ENCODE assay signal across 23 mouse cellular contexts in genomic region chr11:69472687-69473086, GRCm38 (mm10). TPM values are rescaled to one million over a fixed set of nuclear protein-coding genes. Genes with fewer than 3 reads are reported as not detected.
DNase-seq lines count a peak whose midpoint lies in the region; ATAC-seq and TF ChIP-seq lines count a peak whose summit lies in the region.
"Had no signal": no experiment of that assay in that cellular context is flagged by ENCODE, and none has a peak within 500 bp of the region (broad histone marks: within the 10 kb centered on the region; RNA-seq: fewer than 3 reads in every experiment).

No protein-coding gene starts in this region.

- no peak for TF ChIP-seq POLR2A in MEL (IDR thresholded peaks at IDR 0.05; ENCODE audit: control insufficient read depth in 1 of 2, insufficient read depth in 1 of 2, low read depth in 1 of 2, low read length in 2 of 2, poor library complexity in 1 of 2)

- TF ChIP-seq CTCF in MEL (IDR thresholded peaks at IDR 0.05 in 2 of 3, conservative IDR thresholded peaks at IDR 0.05 in 1 of 3; ENCODE audit: control insufficient read depth in 1 of 3, insufficient read depth in 1 of 3, low read depth in 2 of 3, low read length in 3 of 3, poor library complexity in 1 of 3, severe bottlenecking in 1 of 3), result 0 out of 6 replicates have a peak, but pooled peaks of 1 of the 3 experiments have one; percentile 11

- WGBS in hindbrain, embryonic 16.5 days, result 87% methylated on average over 5 of the region's 5 CpGs
- WGBS in liver, embryonic 12.5 days (ENCODE audit: insufficient replicate concordance), result 45% methylated on average over 5 of the region's 5 CpGs

- TF ChIP-seq RAD21 in MEL (IDR thresholded peaks at IDR 0.05; ENCODE audit: low read depth, low read length), result no peak

- H3K4me3 ChIP-seq in MEL (ENCODE audit: control insufficient read depth in 1 of 2, insufficient read depth in 1 of 2, low read depth in 2 of 2, low read length in 2 of 2), result no peak overlapping the region
- no peak overlapping the region for H3K4me3 ChIP-seq in hindbrain, embryonic 16.5 days (ENCODE audit: low read length)
- no peak overlapping the region for H3K4me3 ChIP-seq in liver, embryonic 12.5 days
- H3K4me3 ChIP-seq: embryonic facial prominence, embryonic 13.5 days; hindbrain, embryonic 10.5 days; left cerebral cortex, adult 2 months had no signal

- DNase-seq in CD4-positive helper T cell, adult 2 months (ENCODE audit: low read depth, low spot score), result peak; percentile 31
- DNase-seq in MEL (ENCODE audit: low read depth, low spot score), result peak; percentile 95
- DNase-seq in naive thymus-derived CD4-positive, alpha-beta T cell, adult 2 months (ENCODE audit: low read depth), result peak; percentile 39
- no peak for DNase-seq in natural killer cell, adult 2 months (ENCODE audit: low spot score in 2 of 2)
- DNase-seq in kidney, postnatal 14 days, result no peak
- DNase-seq: adrenal gland, adult 8-10 months; cerebellum, adult 11 months; cerebellum, postnatal 14 days; gastrocnemius, postnatal 14 days; kidney, adult 18-20 months; lung, embryonic 14.5 days; midbrain, embryonic 14.5 days; right cerebral cortex, adult 18-20 months; thymus, postnatal 4 days had no signal

- H3K4me1 ChIP-seq in MEL (ENCODE audit: control insufficient read depth in 1 of 2, insufficient read depth in 2 of 2, low read length in 2 of 2), result peaks cover 2 to 31% of the 10 kb centered on the region in 2 experiments; a peak in 3 of 4 replicates
- no peaks in the 10 kb centered on the region for H3K4me1 ChIP-seq in hindbrain, embryonic 16.5 days (ENCODE audit: control insufficient read depth, insufficient read depth, low read depth, low read length)
- H3K4me1 ChIP-seq in liver, embryonic 12.5 days, result peaks cover 11% of the 10 kb centered on the region

- H3K27ac ChIP-seq in MEL (ENCODE audit: control insufficient read depth, low read depth, low read length), result peak overlapping the region; percentile 40; the same call in 1 of the 2 replicates
- H3K27ac ChIP-seq in hindbrain, embryonic 16.5 days (ENCODE audit: low read depth, low read length), result no peak overlapping the region
- H3K27ac ChIP-seq in liver, embryonic 12.5 days, result no peak overlapping the region
- H3K27ac ChIP-seq: embryonic facial prominence, embryonic 13.5 days; hindbrain, embryonic 10.5 days; kidney, postnatal 0 days; left cerebral cortex, adult 2 months had no signal

- H3K9ac ChIP-seq in MEL (ENCODE audit: control insufficient read depth, low read depth, low read length, poor library complexity, severe bottlenecking), result peak overlapping the region; percentile 31
- no peak overlapping the region for H3K9ac ChIP-seq in hindbrain, embryonic 16.5 days (ENCODE audit: low read depth, low read length)
- no peak overlapping the region for H3K9ac ChIP-seq in liver, embryonic 12.5 days
- H3K9ac ChIP-seq: embryonic facial prominence, embryonic 13.5 days; lung, embryonic 14.5 days had no signal

- peaks cover 0 to 15% of the 10 kb centered on the region in 2 experiments; a peak in 2 of 4 replicates for H3K36me3 ChIP-seq in MEL (ENCODE audit: control insufficient read depth in 1 of 2, insufficient read depth in 2 of 2, low read length in 2 of 2)
- H3K36me3 ChIP-seq in hindbrain, embryonic 16.5 days (ENCODE audit: control insufficient read depth, insufficient read depth, low read length), result no peaks in the 10 kb centered on the region
- H3K36me3 ChIP-seq in liver, embryonic 12.5 days, result no peaks in the 10 kb centered on the region
- H3K36me3 ChIP-seq: embryonic facial prominence, embryonic 13.5 days; hindbrain, embryonic 10.5 days had no signal

- TF ChIP-seq EP300 in MEL (IDR thresholded peaks at IDR 0.05; ENCODE audit: low read depth in 1 of 2, low read length in 2 of 2), result peak; percentile 37 to 58; a peak in 3 of 4 replicates

- H3K4me2 ChIP-seq in hindbrain, embryonic 16.5 days (ENCODE audit: low read length), result no peak overlapping the region
- no peak overlapping the region for H3K4me2 ChIP-seq in liver, embryonic 12.5 days
- H3K4me2 ChIP-seq: embryonic facial prominence, embryonic 13.5 days; liver, embryonic 11.5 days; lung, embryonic 14.5 days had no signal

- H3K79me2 ChIP-seq in MEL (ENCODE audit: control insufficient read depth, insufficient read depth, low read length, poor library complexity), result no peaks in the 10 kb centered on the region

- peak; percentile 60 for ATAC-seq in inflammation-experienced regulatory T-cells, adult 6 months
- ATAC-seq in hindbrain, embryonic 16.5 days, result no peak
- no peak for ATAC-seq in liver, embryonic 12.5 days
- ATAC-seq: forebrain, embryonic 14.5 days had no signal

- H3K9me3 ChIP-seq in MEL (replicated peaks; ENCODE audit: insufficient read depth, low read length), result no peaks in the 10 kb centered on the region
- H3K9me3 ChIP-seq in hindbrain, embryonic 16.5 days (ENCODE audit: control insufficient read depth, low read length), result no peaks in the 10 kb centered on the region
- H3K9me3 ChIP-seq in liver, embryonic 12.5 days (replicated peaks), result no peaks in the 10 kb centered on the region
- H3K9me3 ChIP-seq: embryonic facial prominence, embryonic 13.5 days; hindbrain, embryonic 10.5 days had no signal

- H3K27me3 ChIP-seq in MEL (ENCODE audit: control insufficient read depth in 1 of 2, insufficient read depth in 2 of 2, low read length in 2 of 2), result peaks cover 0 to 9% of the 10 kb centered on the region in 2 experiments; a peak in 2 of 4 replicates
- H3K27me3 ChIP-seq in hindbrain, embryonic 16.5 days (replicated peaks; ENCODE audit: control insufficient read depth, insufficient read depth, low read length), result no peaks in the 10 kb centered on the region
- peaks cover 44% of the 10 kb centered on the region for H3K27me3 ChIP-seq in liver, embryonic 12.5 days (replicated peaks)
- H3K27me3 ChIP-seq: embryonic facial prominence, embryonic 13.5 days had no signal

TF ChIP-seq in MEL, 35 proteins besides CTCF, POLR2A, EP300 and RAD21 (continues in another document):
- TF ChIP-seq NRF1 (IDR thresholded peaks at IDR 0.05; ENCODE audit: insufficient read depth, low read depth, low read length, poor library complexity, severe bottlenecking), result no peak
- no peak for TF ChIP-seq USF1 (IDR thresholded peaks at IDR 0.05; ENCODE audit: low read depth, low read length)
- no peak for TF ChIP-seq GABPA (IDR thresholded peaks at IDR 0.05; ENCODE audit: low read depth, low read length)
- TF ChIP-seq UBTF (IDR thresholded peaks at IDR 0.05; ENCODE audit: borderline replicate concordance, insufficient read depth, low read depth, low read length), result no peak
- TF ChIP-seq JUND (IDR thresholded peaks at IDR 0.05; ENCODE audit: low read depth, low read length), result no peak
- TF ChIP-seq CHD1 (IDR thresholded peaks at IDR 0.05; ENCODE audit: low read depth, low read length), result no peak
- no peak for TF ChIP-seq ZMIZ1 (IDR thresholded peaks at IDR 0.05; ENCODE audit: low read depth, low read length)
- TF ChIP-seq ZNF384 (IDR thresholded peaks at IDR 0.05; ENCODE audit: low read depth, low read length), result no peak
- peak; percentile 60; the same call in 1 of the 2 replicates for TF ChIP-seq ELF1 (IDR thresholded peaks at IDR 0.05; ENCODE audit: low read depth, low read length)
- no peak for TF ChIP-seq TAL1 (IDR thresholded peaks at IDR 0.05; ENCODE audit: low read length)
- TF ChIP-seq MYB (IDR thresholded peaks at IDR 0.05; ENCODE audit: low read depth, low read length), result no peak
- TF ChIP-seq BHLHE40 (IDR thresholded peaks at IDR 0.05; ENCODE audit: borderline replicate concordance, low read depth, low read length), result no peak
- peak; percentile 73 for TF ChIP-seq GATA1 (IDR thresholded peaks at IDR 0.05; ENCODE audit: low read depth, low read length)
- TF ChIP-seq TBP (IDR thresholded peaks at IDR 0.05; ENCODE audit: low read depth, low read length), result peak; percentile 51; the same call in 1 of the 2 replicates
- TF ChIP-seq MAZ (IDR thresholded peaks at IDR 0.05; ENCODE audit: low read depth, low read length), result no peak
- TF ChIP-seq MXI1 (IDR thresholded peaks at IDR 0.05; ENCODE audit: low read depth, low read length), result peak; percentile 54
- no peak for TF ChIP-seq ZC3H11A (IDR thresholded peaks at IDR 0.05; ENCODE audit: low read depth, low read length)
- no peak for TF ChIP-seq POLR2AphosphoS2 (IDR thresholded peaks at IDR 0.05; ENCODE audit: low read length)
- TF ChIP-seq MEF2A (IDR thresholded peaks at IDR 0.05; ENCODE audit: extremely low read depth, insufficient replicate concordance, low read depth, low read length, poor library complexity, severe bottlenecking), result no peak
- TF ChIP-seq MYC (IDR thresholded peaks at IDR 0.05; ENCODE audit: low read depth, low read length), result 0 out of 2 replicates have a peak, but pooled peaks have one; percentile 39
- TF ChIP-seq POLR2AphosphoS5 (IDR thresholded peaks at IDR 0.05; ENCODE audit: borderline replicate concordance, low read depth, low read length), result no peak
- TF ChIP-seq ZKSCAN1 (IDR thresholded peaks at IDR 0.05; ENCODE audit: low read depth, low read length), result no peak
- TF ChIP-seq ETS1 (IDR thresholded peaks at IDR 0.05; ENCODE audit: low read depth, low read length), result peak; percentile 92
- TF ChIP-seq SIN3A (IDR thresholded peaks at IDR 0.05; ENCODE audit: low read length), result peak; percentile 57; the same call in 1 of the 2 replicates
- no peak for TF ChIP-seq TCF12 (IDR thresholded peaks at IDR 0.05; ENCODE audit: low read depth, low read length)
- no peak for TF ChIP-seq HCFC1 (IDR thresholded peaks at IDR 0.05; ENCODE audit: low read depth, low read length)
- TF ChIP-seq NELFE (IDR thresholded peaks at IDR 0.05; ENCODE audit: low read depth, low read length), result peak; percentile 31; the same call in 1 of the 2 replicates
- 0 out of 2 replicates have a peak, but pooled peaks have one; percentile 28 for TF ChIP-seq MAX (IDR thresholded peaks at IDR 0.05; ENCODE audit: low read length)
- TF ChIP-seq KAT2A (conservative IDR thresholded peaks at IDR 0.05; ENCODE audit: low read depth, low read length), result no peak
- TF ChIP-seq SMC3 (IDR thresholded peaks at IDR 0.05; ENCODE audit: low read depth, low read length), result no peak
- TF ChIP-seq CHD2 (IDR thresholded peaks at IDR 0.05; ENCODE audit: low read length), result no peak
- TF ChIP-seq MAFK (IDR thresholded peaks at IDR 0.05; ENCODE audit: borderline replicate concordance, low read depth, low read length), result 0 out of 2 replicates have a peak, but pooled peaks have one; percentile 9

RNA-seq across cellular contexts. Expression of gene Kdm6b, which starts 59.2 kb away (rescaled TPM):
- 5.8 and 7.2 TPM in 2 replicates for total RNA-seq in MEL (2012; rRNA removed)
- 10 to 100 TPM; 25.0 to 43.4 TPM for polyA plus RNA-seq in MEL (2012; ENCODE audit: insufficient read depth in 1 of 2, insufficient read length in 2 of 2, low read depth in 1 of 2, low replicate concordance in 2 of 2, missing spikeins in 1 of 2)
- 10 to 100 TPM; 20.7 to 39.7 (median 35.5) TPM for polyA plus RNA-seq in inflammation-experienced regulatory T-cells, adult 6 months (2017; shearing (Covaris generic))
- polyA plus RNA-seq in hindbrain, embryonic 16.5 days (2015; fragmentation: Nextera tagmentation; extraction: Ambion mirVana), result 22.9 and 29.0 TPM in 2 replicates
- polyA plus RNA-seq in liver, embryonic 12.5 days (2016; fragmentation: Nextera tagmentation; extraction: Ambion mirVana), result 7.1 and 7.5 TPM in 2 replicates

Comparison
In these comparisons a context has a peak if more than half of its experiments do, and no peak if none do; other contexts are left out.
1. DNase-seq: peak in CD4-positive helper T cell, adult 2 months (single experiment), MEL (single experiment) and naive thymus-derived CD4-positive, alpha-beta T cell, adult 2 months (single experiment); none in natural killer cell, adult 2 months (0 of 2) and kidney, postnatal 14 days (single experiment).